Mouse (Mus musculus) layer of hippocampus, adult 2 months (tissue): ENCODE measurements around the gene Chst13. TPM values are rescaled to one million over a fixed set of nuclear protein-coding genes. Genes with fewer than 3 reads are reported as not detected.

Source experiments
- DNase-seq, 2 experiments: peaks; one replicate each; pipeline ENCODE4 v3.0.0; 2022; ENCODE audit warnings: low spot score in 2 of 2
- H3K27ac ChIP-seq: fragments of 200-600 bp; 2 replicates; pipeline ENCODE4 v1.8.1; 2022
- H3K4me3 ChIP-seq: fragments of 200-600 bp; 2 replicates; pipeline ENCODE4 v1.8.1; 2022; ENCODE audit warnings: mild to moderate bottlenecking
- CTCF ChIP-seq: fragments of 200-600 bp; conservative IDR thresholded peaks from 2 replicates; pipeline ENCODE4 v1.8.1; 2022; ENCODE audit warnings: antibody characterized with exemption, mild to moderate bottlenecking, moderate library complexity
- total RNA-seq, 2 experiments: library from RNA; stranded (reverse); gene quantifications; 2 replicates each; pipeline ENCODE4 v1.2.3; 2021

Gene Chst13
- total RNA-seq, 2 experiments from 2014 or later = not detected

- no peak overlapping the region for H3K4me3 ChIP-seq
- H3K27ac ChIP-seq = no peak overlapping the region
- no peak for TF ChIP-seq CTCF
- DNase-seq = no peak
These were observed 9.3 kb upstream of the Chst13 start for GRCm38 (mm10) chr6:90334244-90334643.

- Histone ChIP-seq H3K4me3 (no peak within 1 kb of the TSS), H3K27ac (no peak within 1 kb of the TSS)
- DNase-seq = no peak
- no peak for TF ChIP-seq CTCF
These were observed 7.8 kb upstream of the Chst13 start, which contains the start of gene Uroc1 for GRCm38 (mm10) chr6:90332561-90333425. Uroc1 (plus strand) TSS chr6:90333284.

- no peak for TF ChIP-seq CTCF
- peak overlapping the region; percentile 39; the same call in 1 of the 2 replicates for H3K27ac ChIP-seq
- peak; percentile 68 to 74 for DNase-seq
- H3K4me3 ChIP-seq = no peak overlapping the region
These were observed 5.0 kb upstream of the Chst13 start for GRCm38 (mm10) chr6:90329953-90330352.

- peak in 1 of 2 experiments; percentile 37 for DNase-seq
- TF ChIP-seq CTCF = peak; percentile 72
- H3K4me3 ChIP-seq = no peak overlapping the region
- H3K27ac ChIP-seq = no peak overlapping the region
These were observed 2.7 kb upstream of the Chst13 start for GRCm38 (mm10) chr6:90327670-90328069.

- no peak overlapping the region for H3K27ac ChIP-seq
- no peak for TF ChIP-seq CTCF
- H3K4me3 ChIP-seq = no peak overlapping the region
- DNase-seq = no peak
These were observed 522 bp downstream of the Chst13 start for GRCm38 (mm10) chr6:90324463-90324862.

- TF ChIP-seq CTCF = no peak
- H3K27ac ChIP-seq = no peak overlapping the region
These were observed 959 bp downstream of the Chst13 start for GRCm38 (mm10) chr6:90324026-90324425.

GRCm38 (mm10) chr6:90321811-90322210 is 3.2 kb downstream of the Chst13 start:
- H3K27ac ChIP-seq = no peak overlapping the region
- DNase-seq = no peak
- no peak for TF ChIP-seq CTCF
- no peak overlapping the region for H3K4me3 ChIP-seq

More at GRCm38 (mm10) chr6:90324026-90324425, 959 bp downstream of the Chst13 start:
- no peak overlapping the region for H3K4me3 ChIP-seq
- no peak for DNase-seq

GRCm38 (mm10) chr6:90320429-90320828 is 4.6 kb downstream of the Chst13 start:
- no peak for DNase-seq
- TF ChIP-seq CTCF = no peak
- no peak overlapping the region for H3K4me3 ChIP-seq
- H3K27ac ChIP-seq = no peak overlapping the region

- no peak overlapping the region for H3K4me3 ChIP-seq
- H3K27ac ChIP-seq = no peak overlapping the region
- no peak for TF ChIP-seq CTCF
- peak in 1 of 2 experiments; percentile 20 for DNase-seq
These were observed 5.4 kb downstream of the Chst13 start for GRCm38 (mm10) chr6:90319475-90320191.

- no peak for TF ChIP-seq CTCF
- DNase-seq = no peak
- Histone ChIP-seq H3K4me3 (no peak overlapping the region), H3K27ac (no peak overlapping the region)
These were observed 6.0 kb downstream of the Chst13 start for GRCm38 (mm10) chr6:90319019-90319418.

- no peak for TF ChIP-seq CTCF
- no peak for DNase-seq
- Histone ChIP-seq H3K27ac (no peak overlapping the region), H3K4me3 (no peak overlapping the region)
These were observed 7.3 kb downstream of the Chst13 start for GRCm38 (mm10) chr6:90317510-90318258.

GRCm38 (mm10) chr6:90315961-90316360 is 9.0 kb downstream of the Chst13 start:
- no peak for TF ChIP-seq CTCF
- no peak for DNase-seq

More at GRCm38 (mm10) chr6:90315961-90316360, 9.0 kb downstream of the Chst13 start:
- no peak overlapping the region for H3K27ac ChIP-seq
- H3K4me3 ChIP-seq = no peak overlapping the region
